Mouse (Mus musculus) macrophage (primary cell): Measurements from ENCODE around the gene Lat2. TPM values are rescaled to one million over a fixed set of nuclear protein-coding genes. Genes with fewer than 3 reads are reported as not detected.
A peak's percentile ranks its signal among the peaks of the same experiment; 100 is the strongest.

Experiments used
- H3K27ac ChIP-seq: fragments of 350-480 bp; formaldehyde crosslinking; 2 replicates; pipeline ENCODE4 v1.9.0; 2021
- H3K36me3 ChIP-seq: fragments of 350-480 bp; formaldehyde crosslinking; 2 replicates; pipeline ENCODE4 v1.9.0; 2021; ENCODE audit errors: inconsistent target
- H3K4me3 ChIP-seq: fragments of 350-480 bp; formaldehyde crosslinking; 2 replicates; pipeline ENCODE4 v1.9.0; 2021; ENCODE audit errors: inconsistent target
- H3K79me2 ChIP-seq: fragments of 350-480 bp; formaldehyde crosslinking; 2 replicates; pipeline ENCODE4 v1.9.0; 2021; ENCODE audit errors: inconsistent target
- WGBS: methylation state at CpG from one replicate; pipeline ENCODE4 v1.1.7; 2026; ENCODE audit warnings: inconsistent platforms; ENCODE audit not compliant: missing documents; 5-methylcytosine and 5-hydroxymethylcytosine counted together
- polyA plus RNA-seq: library from polyadenylated mRNA; stranded (reverse); fragments of 250-400 nt; gene quantifications from 3 replicates; pipeline ENCODE4 v1.2.4, GENCODE M21; 2018; ENCODE audit warnings: inconsistent platforms

Lat2 gene
- polyA plus RNA-seq, 1 experiment from 2014 or later, result 275 TPM

DNA sequence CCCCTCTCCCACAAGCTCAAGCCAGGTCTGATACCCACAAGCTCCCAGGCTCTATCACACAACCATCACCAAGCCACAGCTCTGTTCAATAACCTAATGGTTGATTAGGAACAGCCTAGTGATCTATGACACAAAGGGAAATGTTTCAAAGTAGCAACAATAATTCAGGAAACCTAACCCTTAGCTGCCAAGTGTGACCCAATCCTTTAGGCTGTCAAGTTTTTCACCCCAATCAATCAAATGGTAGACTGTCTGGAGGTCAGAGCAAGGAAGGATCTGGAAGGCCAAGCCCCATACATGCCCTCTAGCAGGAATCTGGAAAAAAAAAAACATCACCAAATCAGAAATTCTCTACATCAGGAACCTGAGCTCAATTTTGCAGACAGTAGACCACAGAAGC, 16.0 kb upstream of the Lat2 start:
- Histone ChIP-seq H3K79me2 (peaks cover 100% of the 10 kb centered on the region), H3K4me3 (no peak overlapping the region), H3K36me3 (peaks cover 30% of the 10 kb centered on the region), H3K27ac (no peak overlapping the region)

GRCm38 (mm10) chr5:134629508-134629907, 14.7 kb upstream of the Lat2 start:
- H3K4me3 ChIP-seq, result no peak overlapping the region
- no peak overlapping the region for H3K27ac ChIP-seq
- peaks cover 39% of the 10 kb centered on the region for H3K36me3 ChIP-seq
- 95% methylated on average over 4 of the region's 4 CpGs for WGBS
- peaks cover 100% of the 10 kb centered on the region for H3K79me2 ChIP-seq

GRCm38 (mm10) chr5:134622069-134622468, 7.2 kb upstream of the Lat2 start:
- Histone ChIP-seq H3K79me2 (peaks cover 60% of the 10 kb centered on the region), H3K36me3 (peaks cover 84% of the 10 kb centered on the region), H3K27ac (no peak overlapping the region), H3K4me3 (no peak overlapping the region)
- 96% methylated on average over 2 of the region's 2 CpGs for WGBS

DNA sequence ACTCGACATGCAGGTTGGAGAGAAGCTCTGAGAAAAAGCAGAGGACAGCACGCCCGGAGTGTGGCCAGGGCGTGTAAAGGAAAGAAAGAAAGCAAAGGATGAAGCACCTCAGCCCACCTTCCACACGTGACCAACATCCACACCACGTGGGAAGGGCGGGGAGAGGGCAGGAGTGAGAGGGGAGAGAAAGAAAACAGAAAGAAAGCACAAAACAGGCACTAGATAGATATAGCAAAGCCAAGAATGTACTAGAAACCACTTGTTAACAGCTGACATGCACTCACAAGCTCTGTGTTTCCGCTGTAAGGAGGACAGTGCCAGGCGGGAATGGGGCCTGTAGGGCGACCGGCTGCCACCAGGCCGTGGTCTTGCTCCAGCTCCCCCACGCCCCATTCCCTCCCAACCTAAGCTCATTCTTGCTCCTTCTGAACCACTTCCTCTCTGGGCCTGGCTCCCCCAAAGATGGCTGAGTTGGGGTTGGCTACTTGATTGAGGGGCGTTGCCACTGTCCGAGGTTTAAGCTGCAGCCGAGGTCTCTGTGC, 6.3 kb upstream of the Lat2 start:
- Histone ChIP-seq H3K4me3 (no peak overlapping the region), H3K79me2 (peaks cover 60% of the 10 kb centered on the region), H3K27ac (no peak overlapping the region), H3K36me3 (peaks cover 75% of the 10 kb centered on the region)
- WGBS, result 81% methylated on average over 15 of the region's 16 CpGs

- peaks cover 60% of the 10 kb centered on the region for H3K79me2 ChIP-seq
- 90% methylated on average over 9 of the region's 9 CpGs for WGBS
- peaks cover 70% of the 10 kb centered on the region for H3K36me3 ChIP-seq
- H3K27ac ChIP-seq, result no peak overlapping the region
- no peak overlapping the region for H3K4me3 ChIP-seq
Observed at GRCm38 (mm10) chr5:134620457-134620856, 5.6 kb upstream of the Lat2 start.

DNA sequence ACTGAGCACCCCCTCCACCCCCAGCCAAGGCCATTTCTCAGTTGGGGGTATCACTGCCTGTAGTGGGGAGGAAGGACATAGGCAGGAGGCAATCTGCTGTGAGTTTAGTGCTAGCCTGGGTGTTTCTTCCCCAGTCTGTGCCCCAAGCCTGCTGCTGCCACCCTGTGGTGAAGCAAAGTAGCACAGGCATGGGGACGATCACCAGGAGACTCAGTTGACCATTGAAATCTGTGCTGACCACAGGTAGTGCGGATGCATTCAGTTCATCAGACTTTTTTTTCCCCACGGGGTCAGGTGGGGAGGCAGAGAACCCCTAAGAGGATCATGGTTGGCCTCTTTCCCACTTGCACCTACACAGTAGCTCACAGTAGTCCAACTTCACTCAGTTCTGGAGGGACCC, 2.2 kb upstream of the Lat2 start:
- H3K36me3 ChIP-seq, result peaks cover 43% of the 10 kb centered on the region
- WGBS, result 16% methylated on average over 3 of the region's 3 CpGs
- peaks cover 74% of the 10 kb centered on the region for H3K79me2 ChIP-seq
- no peak overlapping the region for H3K27ac ChIP-seq
- H3K4me3 ChIP-seq, result no peak overlapping the region

- H3K4me3 ChIP-seq, result no peak overlapping the region
- peak overlapping the region; percentile 99 for H3K27ac ChIP-seq
- peaks cover 83% of the 10 kb centered on the region for H3K79me2 ChIP-seq
- 84% methylated on average over 4 of the region's 4 CpGs for WGBS
- H3K36me3 ChIP-seq, result peaks cover 30% of the 10 kb centered on the region
Observed at GRCm38 (mm10) chr5:134615780-134616179, 955 bp upstream of the Lat2 start.

DNA sequence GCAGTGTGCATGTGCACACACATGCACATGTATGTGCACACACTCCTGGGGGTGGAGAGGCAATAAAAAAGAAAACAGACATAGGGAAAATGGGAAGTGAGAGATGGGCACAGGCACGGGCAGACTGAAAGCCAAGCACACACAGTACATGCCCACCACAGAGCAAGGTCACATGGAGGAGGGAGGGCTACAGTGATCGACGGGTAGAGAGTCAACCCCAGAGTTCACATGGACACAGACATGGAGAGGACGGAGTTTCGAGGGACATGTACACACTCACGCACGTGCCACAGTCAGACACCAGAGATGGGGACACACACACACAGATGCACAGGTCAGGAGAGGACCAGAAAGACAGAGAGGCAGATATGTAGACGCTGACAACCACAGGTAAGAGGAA, 555 bp upstream of the Lat2 start:
- Histone ChIP-seq H3K27ac (peak overlapping the region; percentile 99), H3K79me2 (peaks cover 86% of the 10 kb centered on the region), H3K4me3 (peak overlapping the region; percentile 79; the same call in 1 of the 2 replicates), H3K36me3 (peaks cover 26% of the 10 kb centered on the region)
- WGBS, result 57% methylated on average over 8 of the region's 8 CpGs

- peak overlapping the region; percentile 79 for H3K4me3 ChIP-seq
- peaks cover 96% of the 10 kb centered on the region for H3K79me2 ChIP-seq
- peak overlapping the region; percentile 99 for H3K27ac ChIP-seq
- 37% methylated on average over 8 of the region's 8 CpGs for WGBS
- peaks cover 15% of the 10 kb centered on the region for H3K36me3 ChIP-seq
Observed at GRCm38 (mm10) chr5:134614296-134614695, 529 bp downstream of the Lat2 start.

DNA sequence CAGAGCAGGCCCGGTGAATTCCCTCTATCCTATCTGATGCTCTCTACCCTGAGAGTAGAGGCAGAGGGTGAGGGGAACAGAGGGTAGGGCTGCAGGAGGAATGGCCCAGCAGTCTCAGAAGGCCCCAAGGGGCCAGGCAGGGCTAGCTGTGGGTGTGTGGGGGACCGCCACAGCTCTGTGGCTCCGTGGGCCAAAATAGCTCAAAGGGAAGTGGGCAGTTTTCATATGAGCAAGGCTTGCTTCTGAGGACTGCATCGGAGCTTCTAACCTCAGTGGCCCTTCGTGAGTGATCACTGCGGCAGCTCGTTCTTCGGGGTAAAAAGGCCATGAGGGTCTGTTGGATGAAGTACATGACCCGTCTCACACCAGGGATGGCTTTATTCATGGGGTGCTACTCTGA, 1.1 kb downstream of the Lat2 start:
- WGBS, result 7% methylated on average over 9 of the region's 9 CpGs
- peak overlapping the region; percentile 99 for H3K27ac ChIP-seq
- H3K79me2 ChIP-seq, result peaks cover 98% of the 10 kb centered on the region
- H3K4me3 ChIP-seq, result peak overlapping the region; percentile 79
- H3K36me3 ChIP-seq, result peaks cover 10% of the 10 kb centered on the region; the same call in 1 of the 2 replicates

- H3K27ac ChIP-seq, result peak overlapping the region; percentile 99
- peak overlapping the region; percentile 79 for H3K4me3 ChIP-seq
- no peaks in the 10 kb centered on the region for H3K36me3 ChIP-seq
- 2% methylated on average over 8 of the region's 8 CpGs for WGBS
- peaks cover 94% of the 10 kb centered on the region for H3K79me2 ChIP-seq
Observed at GRCm38 (mm10) chr5:134611810-134612521, 2.9 kb downstream of the Lat2 start.

DNA sequence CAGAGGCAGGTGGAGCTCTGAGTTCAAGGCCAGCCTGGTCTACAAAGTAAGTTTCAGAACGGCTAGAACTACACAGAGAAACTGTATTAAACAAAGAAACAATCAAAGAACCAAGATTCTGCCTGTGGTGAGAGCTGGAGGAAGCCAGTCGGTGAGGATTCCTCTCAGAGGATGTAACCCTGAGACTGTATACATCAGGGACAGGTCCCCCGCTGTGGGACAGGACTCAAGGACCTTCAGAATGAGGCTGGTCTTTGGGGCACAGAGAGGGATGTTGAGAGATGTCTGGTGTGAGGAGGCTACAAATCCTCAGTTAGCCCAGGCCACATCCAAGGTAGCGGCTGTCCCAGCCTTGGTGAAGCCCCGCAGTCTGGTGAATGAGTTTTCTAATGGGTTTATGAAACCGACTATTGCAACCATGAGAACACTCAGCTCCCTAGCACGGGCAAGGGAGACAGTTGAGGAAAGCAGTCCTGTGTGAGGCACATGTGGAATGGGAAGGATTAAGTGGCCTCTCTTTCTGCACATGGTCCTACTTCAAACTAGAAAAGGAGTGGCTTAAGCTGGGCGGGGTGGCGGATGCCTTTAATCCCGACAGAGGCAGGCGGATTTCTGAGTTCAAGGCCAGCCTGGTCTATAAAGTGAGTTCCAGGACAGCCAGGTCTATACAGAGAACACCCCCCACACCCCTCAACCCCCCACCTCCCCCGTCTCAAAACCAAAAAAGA, 4.7 kb downstream of the Lat2 start:
- Histone ChIP-seq H3K4me3 (no peak overlapping the region), H3K79me2 (peaks cover 92% of the 10 kb centered on the region), H3K27ac (peak overlapping the region; percentile 99), H3K36me3 (peaks cover 14% of the 10 kb centered on the region)
- WGBS, result 86% methylated on average over 11 of the region's 12 CpGs

- Histone ChIP-seq H3K79me2 (peaks cover 70% of the 10 kb centered on the region), H3K4me3 (no peak overlapping the region), H3K27ac (peak overlapping the region; percentile 84), H3K36me3 (peaks cover 41% of the 10 kb centered on the region)
- WGBS, result 0% methylated on average over 5 of the region's 5 CpGs
Observed at GRCm38 (mm10) chr5:134607121-134607520, 7.7 kb downstream of the Lat2 start.

DNA sequence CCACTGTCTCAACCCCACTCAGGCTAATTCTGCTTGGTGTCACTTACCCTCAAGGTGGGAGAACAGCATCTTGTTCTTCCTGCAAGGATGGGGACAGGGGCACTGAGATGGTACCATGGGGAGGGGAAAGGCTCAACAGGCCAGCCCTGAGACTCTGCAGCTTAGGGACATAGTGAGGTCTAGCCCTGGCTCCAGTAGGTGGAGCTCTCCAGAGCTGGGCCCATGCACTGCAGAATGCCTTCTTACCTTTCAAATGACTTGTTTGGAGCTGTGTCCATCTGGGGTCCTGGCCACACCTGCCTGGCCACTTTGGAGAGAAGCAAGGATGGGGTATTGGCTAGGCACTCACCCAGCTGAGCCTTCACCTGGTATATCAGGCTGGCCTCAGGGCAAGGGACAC, 8.5 kb downstream of the Lat2 start:
- H3K36me3 ChIP-seq, result peaks cover 44% of the 10 kb centered on the region
- no peak overlapping the region for H3K4me3 ChIP-seq
- peak overlapping the region; percentile 84 for H3K27ac ChIP-seq
- H3K79me2 ChIP-seq, result peaks cover 62% of the 10 kb centered on the region

DNA sequence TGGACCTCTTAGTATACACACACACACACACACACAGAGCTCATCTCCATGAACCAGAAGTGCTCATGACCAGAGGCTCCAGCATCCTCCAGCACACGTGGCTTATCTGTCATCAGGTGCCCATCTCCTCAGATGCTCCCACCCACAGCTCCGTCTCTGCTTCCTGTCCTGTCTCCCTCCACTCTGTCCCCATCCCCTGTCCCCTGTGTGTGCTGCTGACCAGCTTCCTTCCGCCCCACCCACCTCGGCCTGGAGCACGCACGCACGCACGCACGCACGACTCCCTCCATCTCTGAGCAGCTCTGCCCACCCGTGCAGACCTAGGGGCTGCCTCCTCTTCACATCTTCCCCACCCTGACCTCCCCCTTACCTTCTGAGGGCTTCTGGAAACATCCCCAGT, 10.4 kb downstream of the Lat2 start:
- Histone ChIP-seq H3K36me3 (peaks cover 62% of the 10 kb centered on the region), H3K27ac (no peak overlapping the region), H3K79me2 (peaks cover 42% of the 10 kb centered on the region), H3K4me3 (no peak overlapping the region)
- 94% methylated on average over 11 of the region's 11 CpGs for WGBS
